Mouse (Mus musculus) embryonic facial prominence, embryonic 15.5 days (tissue): Measurements from ENCODE around the gene Fbxl20. TPM values are rescaled to one million over a fixed set of nuclear protein-coding genes. Genes with fewer than 3 reads are reported as not detected.

Source experiments
- ATAC-seq: fragments of 200-750 bp; cut with Nextera tagmentation; 2 replicates; pipeline ENCODE4 v1.8.0; 2017; ENCODE audit warnings: low read depth, moderate TSS enrichment; ENCODE audit not compliant: insufficient number of reproducible peaks, low FRiP score, low TSS enrichment
- H3K27ac ChIP-seq: fragments of 300-500 bp; sonication (generic); replicated peaks from 2 replicates; pipeline ENCODE4 v1.5.1; 2015; ENCODE audit warnings: mild to moderate bottlenecking, inconsistent platforms
- H3K27me3 ChIP-seq: fragments of 300-500 bp; sonication (generic); 2 replicates; pipeline ENCODE4 v1.6.1; 2015; ENCODE audit warnings: inconsistent platforms
- H3K36me3 ChIP-seq: fragments of 300-500 bp; sonication (generic); 2 replicates; pipeline ENCODE4 v1.6.1; 2015; ENCODE audit warnings: mild to moderate bottlenecking, inconsistent platforms
- H3K4me1 ChIP-seq: fragments of 300-500 bp; sonication (generic); 2 replicates; pipeline ENCODE4 v1.6.1; 2015; ENCODE audit warnings: inconsistent platforms
- H3K4me2 ChIP-seq: fragments of 300-500 bp; sonication (generic); replicated peaks from 2 replicates; pipeline ENCODE4 v1.6.1; 2015; ENCODE audit warnings: mild to moderate bottlenecking, inconsistent platforms
- H3K4me3 ChIP-seq: fragments of 300-500 bp; sonication (generic); replicated peaks from 2 replicates; pipeline ENCODE4 v1.5.1; 2015; ENCODE audit warnings: mild to moderate bottlenecking, inconsistent platforms
- H3K9ac ChIP-seq: fragments of 300-500 bp; sonication (generic); 2 replicates; pipeline ENCODE4 v1.6.1; 2015; ENCODE audit warnings: inconsistent platforms
- H3K9me3 ChIP-seq: fragments of 300-500 bp; sonication (generic); replicated peaks from 2 replicates; pipeline ENCODE4 v1.6.1; 2016; ENCODE audit warnings: inconsistent platforms
- WGBS: fragments of 180-500 bp; shearing (Covaris S2); methylation state at CpG from one replicate; pipeline ENCODE4 v1.1.7; 2015; 5-methylcytosine and 5-hydroxymethylcytosine counted together
- polyA plus RNA-seq: library from polyadenylated mRNA; unstranded; fragments of >200 nt; fragmentation: Nextera tagmentation; extraction: Ambion mirVana; gene quantifications from 2 replicates; pipeline ENCODE4 v1.2.1, GENCODE M21; 2015

Fbxl20 gene
- polyA plus RNA-seq, 1 experiment from 2014 or later = 24.0 TPM

DNA sequence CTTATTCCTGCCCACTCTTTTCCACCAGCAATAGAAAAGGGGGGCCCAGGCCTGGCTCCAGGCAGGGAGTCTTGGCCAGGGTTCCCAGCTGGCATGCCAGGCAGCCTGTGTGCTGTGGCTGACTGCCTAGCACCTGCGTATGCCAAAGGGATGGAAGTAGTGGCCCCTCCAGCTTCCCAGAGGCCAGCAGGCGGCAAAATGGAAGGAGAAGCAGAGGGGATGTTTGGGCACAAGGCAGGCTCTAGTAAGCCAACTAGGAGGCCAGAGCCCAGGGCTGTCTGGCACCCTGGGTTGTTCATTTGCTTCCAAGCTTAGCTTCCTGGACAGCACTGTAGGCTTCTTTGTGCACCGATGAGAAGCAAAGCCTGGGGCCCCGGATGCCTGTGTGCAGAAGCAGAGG, 102.5 kb downstream of the Fbxl20 start:
- no peak for ATAC-seq
- H3K4me3 ChIP-seq = no peak overlapping the region
- 70% methylated on average over 4 of the region's 4 CpGs for WGBS
- H3K27ac ChIP-seq = no peak overlapping the region
- peaks cover 14% of the 10 kb centered on the region for H3K4me1 ChIP-seq
- H3K4me2 ChIP-seq = no peak overlapping the region
- H3K9ac ChIP-seq = no peak overlapping the region
- peaks cover 43% of the 10 kb centered on the region for H3K27me3 ChIP-seq
- H3K9me3 ChIP-seq = no peaks in the 10 kb centered on the region
- H3K36me3 ChIP-seq = no peaks in the 10 kb centered on the region

DNA sequence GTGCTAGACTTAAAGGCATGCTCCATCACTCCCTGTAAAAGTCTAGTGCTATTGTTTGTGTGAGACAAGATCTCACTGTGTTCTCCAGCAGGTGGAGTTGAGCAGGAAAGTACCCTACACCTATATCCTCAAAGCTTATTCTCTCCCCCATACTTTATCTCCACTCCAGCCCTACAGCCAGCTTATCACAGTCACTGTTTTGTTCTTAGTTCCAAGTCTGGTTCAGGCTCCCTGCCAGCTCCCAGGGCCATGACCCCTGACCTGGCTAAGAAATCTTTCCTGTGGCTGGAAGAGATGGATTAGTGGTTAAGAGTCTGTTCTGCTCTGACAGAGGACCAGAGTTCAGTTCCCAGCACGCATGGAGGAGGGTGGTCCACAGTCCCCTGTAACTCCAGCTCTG, 103.7 kb downstream of the Fbxl20 start:
- Histone ChIP-seq H3K36me3 (no peaks in the 10 kb centered on the region), H3K27ac (no peak overlapping the region), H3K27me3 (peaks cover 30% of the 10 kb centered on the region), H3K9me3 (no peaks in the 10 kb centered on the region), H3K4me3 (no peak overlapping the region), H3K4me1 (peaks cover 1% of the 10 kb centered on the region), H3K9ac (no peak overlapping the region), H3K4me2 (no peak overlapping the region)
- WGBS = 65% methylated on average over 1 of the region's 1 CpGs
- ATAC-seq = no peak

DNA sequence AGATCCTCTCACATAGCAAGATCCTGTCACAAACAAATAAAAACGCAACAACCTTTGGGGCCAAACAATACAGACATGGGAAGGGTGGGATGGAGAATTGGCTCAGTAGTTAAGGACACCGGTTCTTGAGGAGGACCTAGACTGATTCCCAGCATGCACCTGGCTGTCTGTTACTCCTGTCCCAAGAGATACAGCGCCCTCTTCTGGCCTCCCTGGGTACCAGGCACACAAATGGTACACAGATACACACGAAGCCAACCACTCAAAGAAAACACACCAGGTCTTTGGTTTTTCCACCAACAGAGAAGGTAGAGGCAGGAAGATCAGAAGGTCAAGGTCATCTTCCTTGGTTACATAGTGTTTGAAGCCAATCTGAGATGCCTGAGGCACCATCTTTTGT, 104.6 kb downstream of the Fbxl20 start:
- peaks cover 21% of the 10 kb centered on the region for H3K27me3 ChIP-seq
- H3K4me1 ChIP-seq = no peaks in the 10 kb centered on the region
- 68% methylated on average over 4 of the region's 4 CpGs for WGBS
- H3K9me3 ChIP-seq = no peaks in the 10 kb centered on the region
- no peak overlapping the region for H3K4me3 ChIP-seq
- H3K9ac ChIP-seq = no peak overlapping the region
- no peak for ATAC-seq
- no peak overlapping the region for H3K27ac ChIP-seq
- H3K36me3 ChIP-seq = no peaks in the 10 kb centered on the region
- H3K4me2 ChIP-seq = no peak overlapping the region

DNA sequence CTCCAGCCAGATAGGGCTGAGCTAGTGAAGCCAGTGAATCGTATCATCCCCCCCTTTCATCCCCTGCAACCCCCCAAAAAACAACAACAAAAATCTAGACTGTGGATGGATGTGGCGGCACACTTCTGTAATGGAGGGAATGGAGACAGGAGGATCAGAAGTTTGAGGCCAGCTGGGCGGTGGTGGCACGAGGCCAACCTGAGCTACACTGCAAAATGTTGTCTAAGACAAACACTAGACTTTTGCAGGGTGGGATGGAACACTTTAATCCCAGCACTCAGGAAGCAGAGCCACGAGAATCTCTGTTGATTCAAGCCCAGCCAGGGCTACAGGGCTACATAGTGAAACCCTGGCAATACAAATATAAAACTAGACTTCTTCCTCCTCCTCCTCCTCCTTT, 106.1 kb downstream of the Fbxl20 start:
- Histone ChIP-seq H3K4me3 (no peak overlapping the region), H3K9ac (no peak overlapping the region), H3K27me3 (peaks cover 12% of the 10 kb centered on the region), H3K4me2 (no peak overlapping the region), H3K27ac (no peak overlapping the region), H3K9me3 (no peaks in the 10 kb centered on the region), H3K36me3 (no peaks in the 10 kb centered on the region), H3K4me1 (no peaks in the 10 kb centered on the region)
- no peak for ATAC-seq
- WGBS = 69% methylated on average over 5 of the region's 5 CpGs

DNA sequence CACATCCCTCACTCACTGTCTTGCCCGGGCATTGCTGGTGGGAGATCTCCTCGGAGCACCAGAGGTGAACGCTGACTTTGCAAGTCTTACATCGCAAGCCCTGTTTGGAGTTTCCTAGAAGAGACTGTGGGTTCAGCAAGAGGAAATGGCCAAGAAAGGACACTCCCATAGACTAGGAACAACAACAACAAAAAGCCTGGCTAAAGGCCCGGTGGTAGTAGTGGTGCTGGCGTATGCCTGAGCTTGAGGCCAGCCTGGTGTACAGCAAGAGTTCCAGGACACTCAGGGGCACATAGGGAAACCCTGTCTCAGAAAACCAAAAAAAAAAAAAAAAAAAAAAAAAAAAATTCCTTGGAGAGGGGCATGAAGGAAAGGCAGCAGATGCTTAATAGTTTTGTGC, 107.5 kb downstream of the Fbxl20 start:
- H3K4me2 ChIP-seq = no peak overlapping the region
- no peaks in the 10 kb centered on the region for H3K4me1 ChIP-seq
- no peak for ATAC-seq
- no peak overlapping the region for H3K4me3 ChIP-seq
- 73% methylated on average over 6 of the region's 6 CpGs for WGBS
- no peaks in the 10 kb centered on the region for H3K36me3 ChIP-seq
- H3K9me3 ChIP-seq = no peaks in the 10 kb centered on the region
- no peak overlapping the region for H3K9ac ChIP-seq
- peaks cover 4% of the 10 kb centered on the region; the same call in 1 of the 2 replicates for H3K27me3 ChIP-seq
- H3K27ac ChIP-seq = no peak overlapping the region

DNA sequence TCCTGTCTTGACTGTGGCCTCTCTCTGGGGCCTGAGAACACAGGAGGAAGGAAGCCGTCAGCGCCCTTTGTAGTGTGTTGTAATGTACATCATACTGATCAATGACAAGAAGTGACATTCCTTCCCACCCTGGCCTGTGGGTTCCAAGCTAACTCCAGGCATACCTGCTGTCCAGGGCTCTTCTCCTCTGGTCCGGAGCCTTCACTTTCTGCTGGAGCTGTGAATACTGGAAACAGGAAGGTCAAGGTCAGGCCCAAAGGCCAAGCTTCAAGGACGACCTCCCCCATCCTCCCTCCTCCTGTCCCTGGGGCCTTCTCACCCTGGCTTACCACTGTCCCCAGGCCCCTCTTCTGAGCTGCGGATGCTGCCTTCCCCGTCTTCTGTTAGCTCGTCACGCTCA, 109.2 kb downstream of the Fbxl20 start:
- Histone ChIP-seq H3K36me3 (no peaks in the 10 kb centered on the region), H3K4me2 (no peak overlapping the region), H3K4me1 (peaks cover 7% of the 10 kb centered on the region), H3K9ac (no peak overlapping the region), H3K27ac (no peak overlapping the region), H3K9me3 (no peaks in the 10 kb centered on the region), H3K4me3 (no peak overlapping the region), H3K27me3 (peaks cover 10% of the 10 kb centered on the region)
- WGBS = 60% methylated on average over 8 of the region's 8 CpGs
- no peak for ATAC-seq

DNA sequence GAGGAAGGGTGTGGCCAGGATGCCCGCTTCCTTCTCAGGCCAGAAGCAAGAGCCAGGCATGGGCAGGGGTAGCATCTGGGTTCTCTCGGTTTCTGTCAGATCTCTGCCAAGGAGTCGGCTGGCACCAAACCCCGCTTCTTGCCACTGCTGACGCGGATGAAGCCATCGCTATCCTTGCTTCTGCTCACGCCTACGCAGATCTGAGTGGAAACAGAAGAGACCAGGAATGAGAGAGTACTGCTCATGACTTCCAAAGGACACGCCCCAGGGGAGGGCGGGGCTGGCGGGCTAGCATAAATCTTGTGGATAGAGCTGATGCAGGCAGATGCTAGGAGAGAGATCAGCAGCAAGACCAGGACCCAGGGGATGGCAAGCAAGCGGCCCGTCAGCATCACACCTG, 112.3 kb downstream of the Fbxl20 start:
- H3K4me1 ChIP-seq = peaks cover 20% of the 10 kb centered on the region
- peaks cover 10% of the 10 kb centered on the region for H3K27me3 ChIP-seq
- H3K36me3 ChIP-seq = no peaks in the 10 kb centered on the region
- WGBS = 60% methylated on average over 14 of the region's 14 CpGs
- peak overlapping the region; percentile 10; the same call in 1 of the 2 replicates for H3K4me2 ChIP-seq
- ATAC-seq = no peak
- no peak overlapping the region for H3K9ac ChIP-seq
- no peaks in the 10 kb centered on the region for H3K9me3 ChIP-seq
- H3K4me3 ChIP-seq = no peak overlapping the region
- H3K27ac ChIP-seq = no peak overlapping the region

DNA sequence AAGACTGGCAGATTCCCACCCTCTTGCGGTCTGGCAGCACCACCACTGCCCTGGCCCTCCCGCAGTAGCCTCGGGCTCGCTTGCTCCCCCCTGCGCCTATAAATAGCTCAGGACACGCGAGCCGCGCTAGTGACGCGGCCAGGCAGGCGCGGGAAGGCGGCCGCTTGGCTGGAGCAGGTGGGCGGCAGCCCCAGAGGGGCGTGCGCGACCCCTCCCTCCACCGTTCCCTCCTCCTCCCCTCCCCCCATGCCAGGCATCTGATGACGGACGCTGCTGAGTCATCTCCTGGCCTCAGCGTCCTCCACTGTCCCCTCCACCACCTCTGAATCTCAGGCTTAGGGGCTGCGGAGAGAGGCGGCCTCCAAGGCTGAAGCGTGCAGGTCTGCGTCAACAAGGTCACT, 114.2 kb downstream of the Fbxl20 start:
- H3K4me1 ChIP-seq = peaks cover 20% of the 10 kb centered on the region
- H3K27ac ChIP-seq = no peak overlapping the region
- WGBS = 1% methylated on average over 27 of the region's 27 CpGs
- ATAC-seq = peak; percentile 49; the same call in 1 of the 2 replicates
- H3K27me3 ChIP-seq = peaks cover 10% of the 10 kb centered on the region
- H3K36me3 ChIP-seq = peaks cover 5% of the 10 kb centered on the region
- no peaks in the 10 kb centered on the region for H3K9me3 ChIP-seq
- no peak overlapping the region for H3K9ac ChIP-seq
- peak overlapping the region; percentile 61 for H3K4me2 ChIP-seq
- H3K4me3 ChIP-seq = peak overlapping the region; percentile 30

DNA sequence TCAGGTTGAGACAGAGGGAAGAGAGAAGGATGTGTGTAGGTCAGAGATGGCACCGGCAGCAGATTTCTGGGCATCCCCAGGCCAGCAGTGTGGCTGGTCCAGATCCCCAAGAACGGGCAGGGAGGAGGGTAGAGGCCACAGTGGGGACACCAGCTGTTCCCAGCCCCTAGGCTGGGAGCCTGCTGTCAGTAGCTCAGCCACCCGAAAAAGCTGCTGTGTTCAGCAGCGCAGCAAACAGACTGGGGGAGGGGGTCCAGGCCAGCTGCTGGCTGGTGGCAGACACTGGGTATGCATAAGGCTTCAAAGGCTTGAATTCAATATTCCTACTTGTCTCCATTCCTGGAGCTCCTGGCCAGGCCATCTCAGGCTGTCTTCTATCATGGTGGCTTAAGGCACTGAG, 115.4 kb downstream of the Fbxl20 start:
- no peak overlapping the region for H3K4me2 ChIP-seq
- 25% methylated on average over 4 of the region's 4 CpGs for WGBS
- H3K27ac ChIP-seq = no peak overlapping the region
- ATAC-seq = no peak
- peaks cover 15% of the 10 kb centered on the region for H3K36me3 ChIP-seq
- peaks cover 10% of the 10 kb centered on the region for H3K27me3 ChIP-seq
- no peaks in the 10 kb centered on the region for H3K9me3 ChIP-seq
- peaks cover 20% of the 10 kb centered on the region for H3K4me1 ChIP-seq
- H3K4me3 ChIP-seq = no peak overlapping the region
- no peak overlapping the region for H3K9ac ChIP-seq

DNA sequence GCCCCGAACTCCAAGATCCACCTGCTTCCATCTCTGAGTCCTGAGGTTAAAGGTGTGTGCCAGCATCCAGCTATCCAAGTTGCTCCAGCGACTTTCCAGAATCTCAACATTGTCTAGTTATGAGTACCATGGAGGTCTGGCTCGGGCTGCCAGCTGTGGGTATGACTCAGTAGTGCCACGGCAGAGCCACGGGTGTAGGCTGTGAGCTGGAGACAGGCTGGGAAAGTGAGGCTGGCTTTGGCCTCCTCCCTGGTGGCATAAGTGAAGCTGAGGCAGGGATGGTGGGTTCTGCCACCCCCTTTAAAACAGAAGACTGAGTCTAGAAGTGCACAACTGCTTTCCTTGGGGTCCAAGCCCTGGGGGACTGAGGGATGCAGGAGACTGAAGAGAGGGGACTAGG, 116.1 kb downstream of the Fbxl20 start:
- Histone ChIP-seq H3K9ac (no peak overlapping the region), H3K4me1 (peaks cover 20% of the 10 kb centered on the region), H3K4me2 (no peak overlapping the region), H3K4me3 (no peak overlapping the region), H3K27me3 (peaks cover 10% of the 10 kb centered on the region), H3K9me3 (no peaks in the 10 kb centered on the region), H3K27ac (no peak overlapping the region), H3K36me3 (peaks cover 22% of the 10 kb centered on the region)
- no peak for ATAC-seq
- WGBS = 77% methylated on average over 5 of the region's 5 CpGs
